Mouse (Mus musculus): Measurements from ENCODE around the gene Psen2.

The Psen2 gene

GRCm38 (mm10) chr1:180248593-180249146 lies 14.6 kb downstream of the Psen2 start:
- peak; percentile 60 for DNase-seq (ENCODE audit: low read depth, low spot score)

- DNase-seq (ENCODE audit: low read depth, low spot score) = no peak
Measured at GRCm38 (mm10) chr1:180247901-180248300, 15.3 kb downstream of the Psen2 start.

GRCm38 (mm10) chr1:180245741-180246507 lies 17.3 kb downstream of the Psen2 start:
- DNase-seq (ENCODE audit: low read depth, low spot score) = no peak

- DNase-seq (ENCODE audit: low read depth, low spot score) = no peak
Measured at GRCm38 (mm10) chr1:180231729-180232128, 31.5 kb downstream of the Psen2 start.

- DNase-seq (ENCODE audit: low read depth, low spot score) = peak; percentile 70
Measured at GRCm38 (mm10) chr1:180230580-180230979, 32.7 kb downstream of the Psen2 start.

- no peak for DNase-seq (ENCODE audit: low read depth, low spot score)
Measured at GRCm38 (mm10) chr1:180229906-180230305, 33.3 kb downstream of the Psen2 start.

GRCm38 (mm10) chr1:180228854-180229253 lies 34.4 kb downstream of the Psen2 start:
- DNase-seq (ENCODE audit: low read depth, low spot score) = no peak

GRCm38 (mm10) chr1:180226766-180227165 lies 36.5 kb downstream of the Psen2 start:
- DNase-seq (ENCODE audit: low read depth, low spot score) = no peak

GRCm38 (mm10) chr1:180226221-180226713 lies 37.0 kb downstream of the Psen2 start:
- peak; percentile 78 for DNase-seq (ENCODE audit: low read depth, low spot score)

- DNase-seq (ENCODE audit: low read depth, low spot score) = peak; percentile 87
Measured at GRCm38 (mm10) chr1:180225500-180226220, 37.6 kb downstream of the Psen2 start.

GRCm38 (mm10) chr1:180222007-180222406 lies 41.2 kb downstream of the Psen2 start:
- DNase-seq (ENCODE audit: low read depth, low spot score) = no peak

- no peak for DNase-seq (ENCODE audit: low read depth, low spot score)
Measured at GRCm38 (mm10) chr1:180220791-180221542, 42.3 kb downstream of the Psen2 start.

- no peak for DNase-seq (ENCODE audit: low read depth, low spot score)
Measured at GRCm38 (mm10) chr1:180216541-180217276, 46.5 kb downstream of the Psen2 start.

GRCm38 (mm10) chr1:180215044-180215443 lies 48.2 kb downstream of the Psen2 start:
- DNase-seq (ENCODE audit: low read depth, low spot score) = peak; percentile 89

- no peak for DNase-seq (ENCODE audit: low read depth, low spot score)
Measured at GRCm38 (mm10) chr1:180212911-180213310, 50.3 kb downstream of the Psen2 start.

GRCm38 (mm10) chr1:180210781-180211271 lies 52.4 kb downstream of the Psen2 start:
- no peak for DNase-seq (ENCODE audit: low read depth, low spot score)

GRCm38 (mm10) chr1:180210031-180210432 lies 53.2 kb downstream of the Psen2 start:
- no peak for DNase-seq (ENCODE audit: low read depth, low spot score)

GRCm38 (mm10) chr1:180208370-180208769 lies 54.9 kb downstream of the Psen2 start:
- no peak for DNase-seq (ENCODE audit: low read depth, low spot score)

GRCm38 (mm10) chr1:180200722-180201121 lies 62.5 kb downstream of the Psen2 start:
- DNase-seq (ENCODE audit: low read depth, low spot score) = no peak

- no peak for DNase-seq (ENCODE audit: low read depth, low spot score)
Measured at GRCm38 (mm10) chr1:180199715-180200050, 63.6 kb downstream of the Psen2 start.

Measured in CD4-positive, CD25-positive, alpha-beta regulatory T cell, adult 2 months (primary cell).